Mouse (Mus musculus) kidney, embryonic 14.5 days (tissue): ENCODE measurements at regions not wholly inside any gene's neighbourhood (a gene's known extent, or its start where the extent isn't known, plus 50 kb on each side); places are given as distances from the start of the nearest gene placed in this dataset.
"Not testable (repeated sequence)": the region's sequence is repeated elsewhere in the genome, so short reads cannot be mapped to it uniquely, and the experiment has no call there.

Experiments used
- ATAC-seq: fragments of 200-750 bp; cut with Nextera tagmentation; 2 replicates; pipeline ENCODE4 v1.8.0; 2017; ENCODE audit warnings: moderate number of reproducible peaks, mild to moderate bottlenecking, moderate TSS enrichment, moderate library complexity; ENCODE audit not compliant: low FRiP score, low TSS enrichment
- H3K27ac ChIP-seq: fragments of 300-500 bp; sonication (generic); 2 replicates; pipeline ENCODE4 v1.5.1; 2014; ENCODE audit warnings: low read depth, mild to moderate bottlenecking, low read length, moderate library complexity, mixed read lengths
- H3K27me3 ChIP-seq: fragments of 300-500 bp; sonication (generic); 2 replicates; pipeline ENCODE4 v1.6.1; 2014; ENCODE audit warnings: mild to moderate bottlenecking, low read length; ENCODE audit not compliant: control insufficient read depth, insufficient read depth
- H3K36me3 ChIP-seq: fragments of 300-500 bp; sonication (generic); 2 replicates; pipeline ENCODE4 v1.6.1; 2014; ENCODE audit warnings: low read length, mixed read lengths; ENCODE audit not compliant: control insufficient read depth, insufficient read depth
- H3K4me1 ChIP-seq: fragments of 300-500 bp; sonication (generic); 2 replicates; pipeline ENCODE4 v1.6.1; 2014; ENCODE audit warnings: low read length, mixed read lengths; ENCODE audit not compliant: control insufficient read depth, insufficient read depth
- H3K4me2 ChIP-seq: fragments of 300-500 bp; sonication (generic); replicated peaks from 2 replicates; pipeline ENCODE4 v1.6.1; 2014; ENCODE audit warnings: low read depth, mild to moderate bottlenecking, low read length
- H3K4me3 ChIP-seq: fragments of 300-500 bp; sonication (generic); 2 replicates; pipeline ENCODE4 v1.5.1; 2014; ENCODE audit warnings: mild to moderate bottlenecking, low read length
- H3K9ac ChIP-seq: fragments of 300-500 bp; sonication (generic); 2 replicates; pipeline ENCODE4 v1.6.1; 2014; ENCODE audit warnings: low read depth, mild to moderate bottlenecking, low read length, moderate library complexity
- H3K9me3 ChIP-seq: fragments of 300-500 bp; sonication (generic); 2 replicates; pipeline ENCODE4 v1.6.1; 2016; ENCODE audit warnings: low read length; ENCODE audit not compliant: control insufficient read depth
- WGBS: fragments of 180-500 bp; shearing (Covaris S2); extraction: QIAGEN DNeasy Blood & Tissue Kit; methylation state at CpG from one replicate; pipeline ENCODE4 v1.1.7; 2014; 5-methylcytosine and 5-hydroxymethylcytosine counted together

GRCm38 (mm10) chr10:69005199-69005872 is 145.9 kb upstream of the Rhobtb1 start:
- Histone ChIP-seq H3K27me3 (no peaks in the 10 kb centered on the region), H3K4me2 (no peak overlapping the region), H3K4me3 (no peak overlapping the region), H3K9me3 (peaks cover 4% of the 10 kb centered on the region; the same call in 1 of the 2 replicates), H3K4me1 (no peaks in the 10 kb centered on the region), H3K36me3 (no peaks in the 10 kb centered on the region), H3K9ac (no peak overlapping the region), H3K27ac (no peak overlapping the region)
- no peak for ATAC-seq
- WGBS = 35% methylated on average over 9 of the region's 9 CpGs

- H3K27me3 ChIP-seq, H3K4me1 ChIP-seq, H3K4me2 ChIP-seq, H3K4me3 ChIP-seq, H3K36me3 ChIP-seq, H3K27ac ChIP-seq, ATAC-seq, H3K9ac ChIP-seq, H3K9me3 ChIP-seq: not testable (repeated sequence)
- 90% methylated on average over 8 of the region's 8 CpGs for WGBS
Observed at GRCm38 (mm10) chr10:69008679-69009078, 142.6 kb upstream of the Rhobtb1 start.

GRCm38 (mm10) chr10:69020811-69021743 is 130.2 kb upstream of the Rhobtb1 start:
- H3K36me3 ChIP-seq = no peaks in the 10 kb centered on the region
- no peak overlapping the region for H3K9ac ChIP-seq
- ATAC-seq = no peak
- no peak overlapping the region for H3K4me3 ChIP-seq
- no peak overlapping the region for H3K4me2 ChIP-seq
- H3K27me3 ChIP-seq = no peaks in the 10 kb centered on the region
- no peaks in the 10 kb centered on the region for H3K9me3 ChIP-seq
- H3K27ac ChIP-seq = no peak overlapping the region
- no peaks in the 10 kb centered on the region for H3K4me1 ChIP-seq
- WGBS = 72% methylated on average over 30 of the region's 30 CpGs

GRCm38 (mm10) chr10:69033410-69033809 is 117.8 kb upstream of the Rhobtb1 start:
- no peak overlapping the region for H3K9ac ChIP-seq
- no peaks in the 10 kb centered on the region for H3K36me3 ChIP-seq
- no peak for ATAC-seq
- H3K9me3 ChIP-seq = 0 out of 2 replicates have a peak, but pooled peaks cover 2% of the 10 kb centered on the region
- H3K4me3 ChIP-seq = no peak overlapping the region
- no peak overlapping the region for H3K4me2 ChIP-seq
- H3K27me3 ChIP-seq = no peaks in the 10 kb centered on the region
- WGBS = 75% methylated on average over 9 of the region's 9 CpGs
- no peak overlapping the region for H3K27ac ChIP-seq
- H3K4me1 ChIP-seq = no peaks in the 10 kb centered on the region

GRCm38 (mm10) chr10:69034390-69035120 is 116.7 kb upstream of the Rhobtb1 start:
- 0 out of 2 replicates have a peak, but pooled peaks cover 2% of the 10 kb centered on the region for H3K9me3 ChIP-seq
- no peak overlapping the region for H3K4me3 ChIP-seq
- H3K27me3 ChIP-seq = no peaks in the 10 kb centered on the region
- H3K4me1 ChIP-seq = no peaks in the 10 kb centered on the region
- H3K27ac ChIP-seq = no peak overlapping the region
- no peak overlapping the region for H3K9ac ChIP-seq
- 42% methylated on average over 2 of the region's 2 CpGs for WGBS
- no peak overlapping the region for H3K4me2 ChIP-seq
- no peak for ATAC-seq
- H3K36me3 ChIP-seq = no peaks in the 10 kb centered on the region

- not testable (repeated sequence) for H3K27ac ChIP-seq, H3K4me3 ChIP-seq, H3K9ac ChIP-seq, H3K27me3 ChIP-seq, H3K4me2 ChIP-seq, H3K4me1 ChIP-seq, H3K36me3 ChIP-seq, ATAC-seq, H3K9me3 ChIP-seq
- WGBS = 67% methylated on average over 4 of the region's 4 CpGs
Observed at GRCm38 (mm10) chr10:69035536-69035935, 115.7 kb upstream of the Rhobtb1 start.

- 81% methylated on average over 2 of the region's 2 CpGs for WGBS
- H3K4me1 ChIP-seq = no peaks in the 10 kb centered on the region
- no peak for ATAC-seq
Observed at GRCm38 (mm10) chr10:69036096-69036495, 115.1 kb upstream of the Rhobtb1 start.

GRCm38 (mm10) chr10:69044171-69044651 is 107.0 kb upstream of the Rhobtb1 start:
- Histone ChIP-seq H3K36me3 (no peaks in the 10 kb centered on the region), H3K9me3 (0 out of 2 replicates have a peak, but pooled peaks cover 3% of the 10 kb centered on the region), H3K4me2 (peak overlapping the region; percentile 15; the same call in 1 of the 2 replicates), H3K4me1 (peaks cover 11% of the 10 kb centered on the region), H3K27ac (no peak overlapping the region), H3K9ac (no peak overlapping the region), H3K4me3 (no peak overlapping the region), H3K27me3 (no peaks in the 10 kb centered on the region)
- ATAC-seq = 0 out of 2 replicates have a peak, but pooled peaks have one; percentile 39
- 5% methylated on average over 12 of the region's 12 CpGs for WGBS

More at GRCm38 (mm10) chr10:69036096-69036495, 115.1 kb upstream of the Rhobtb1 start:
- H3K9ac ChIP-seq = no peak overlapping the region
- H3K27ac ChIP-seq = no peak overlapping the region
- no peak overlapping the region for H3K4me3 ChIP-seq
- no peak overlapping the region for H3K4me2 ChIP-seq
- no peaks in the 10 kb centered on the region for H3K36me3 ChIP-seq
- 0 out of 2 replicates have a peak, but pooled peaks cover 2% of the 10 kb centered on the region for H3K9me3 ChIP-seq
- H3K27me3 ChIP-seq = no peaks in the 10 kb centered on the region
